ENCODE assay signal across 15 mouse cellular contexts in genomic region chr9:29036466-29036865, GRCm38 (mm10).
DNase-seq lines count a peak whose midpoint lies in the region; ATAC-seq and TF ChIP-seq lines count a peak whose summit lies in the region.
"Had no signal": no experiment of that assay in that cellular context is flagged by ENCODE, and none has a peak within 500 bp of the region (broad histone marks: within the 10 kb centered on the region; RNA-seq: fewer than 3 reads in every experiment).

No protein-coding gene starts in this region.

- no peaks in the 10 kb centered on the region for H3K9me3 ChIP-seq in hindbrain, embryonic 15.5 days
- no peaks in the 10 kb centered on the region for H3K9me3 ChIP-seq in hindbrain, embryonic 10.5 days
- H3K9me3 ChIP-seq in midbrain, embryonic 11.5 days (ENCODE audit: control insufficient read depth, low read length): no peaks in the 10 kb centered on the region
- no peaks in the 10 kb centered on the region for H3K9me3 ChIP-seq in midbrain, postnatal 0 days (ENCODE audit: low read length)
- H3K9me3 ChIP-seq: heart, embryonic 12.5 days had no signal

- WGBS in hindbrain, embryonic 15.5 days: 40% methylated on average over 3 of the region's 3 CpGs
- 54% methylated on average over 3 of the region's 3 CpGs for WGBS in hindbrain, embryonic 10.5 days
- 46% methylated on average over 3 of the region's 3 CpGs for WGBS in midbrain, embryonic 11.5 days
- WGBS in midbrain, postnatal 0 days: 46% methylated on average over 3 of the region's 3 CpGs

- peaks cover 3% of the 10 kb centered on the region; the same call in 1 of the 2 replicates for H3K4me1 ChIP-seq in hindbrain, embryonic 15.5 days (replicated peaks)
- peaks cover 9% of the 10 kb centered on the region for H3K4me1 ChIP-seq in hindbrain, embryonic 10.5 days (replicated peaks)
- H3K4me1 ChIP-seq in midbrain, embryonic 11.5 days (ENCODE audit: control insufficient read depth, insufficient read depth, low read length): no peaks in the 10 kb centered on the region; the same call in 1 of the 2 replicates
- H3K4me1 ChIP-seq in midbrain, postnatal 0 days (ENCODE audit: insufficient read depth, low read length): peaks cover 5% of the 10 kb centered on the region; the same call in 1 of the 2 replicates

- TF ChIP-seq CTCF in midbrain, postnatal 0 days (IDR thresholded peaks at IDR 0.05): no peak; the same call in 1 of the 2 replicates

- no peak overlapping the region for H3K4me2 ChIP-seq in hindbrain, embryonic 15.5 days
- H3K4me2 ChIP-seq in midbrain, embryonic 11.5 days: no peak overlapping the region
- no peak overlapping the region for H3K4me2 ChIP-seq in midbrain, postnatal 0 days (ENCODE audit: low read depth, low read length, poor library complexity, severe bottlenecking)
- H3K4me2 ChIP-seq: heart, embryonic 12.5 days had no signal

- no peak overlapping the region for H3K9ac ChIP-seq in hindbrain, embryonic 15.5 days
- no peak overlapping the region for H3K9ac ChIP-seq in midbrain, embryonic 11.5 days (ENCODE audit: low read length)
- H3K9ac ChIP-seq in midbrain, postnatal 0 days (replicated peaks; ENCODE audit: low read length, poor library complexity, severe bottlenecking): no peak overlapping the region
- H3K9ac ChIP-seq: heart, embryonic 12.5 days; liver, postnatal 0 days had no signal

- DNase-seq in hindbrain, embryonic 10.5 days (ENCODE audit: low spot score): no peak
- DNase-seq in midbrain, embryonic 11.5 days (ENCODE audit: low spot score, missing footprints): peak; percentile 84
- no peak for DNase-seq in midbrain, postnatal 0 days (ENCODE audit: low spot score)
- peak; percentile 19 for DNase-seq in embryo, embryonic 9.5 days (ENCODE audit: extremely low spot score)
- no peak for DNase-seq in thymus, postnatal 0 days (ENCODE audit: low spot score)
- DNase-seq in ovary, postnatal 10 days (ENCODE audit: low spot score): no peak
- DNase-seq: adrenal gland, postnatal 36 days; B cell, adult 2 months; cerebellum, adult 9-10 months; kidney, adult 2 months; liver, postnatal 0 days; thymus, postnatal 4 days had no signal

- no peak overlapping the region for H3K4me3 ChIP-seq in hindbrain, embryonic 15.5 days
- no peak overlapping the region for H3K4me3 ChIP-seq in hindbrain, embryonic 10.5 days
- H3K4me3 ChIP-seq in midbrain, embryonic 11.5 days (ENCODE audit: low read depth, low read length): no peak overlapping the region
- no peak overlapping the region for H3K4me3 ChIP-seq in midbrain, postnatal 0 days (ENCODE audit: low read depth, low read length)
- H3K4me3 ChIP-seq: heart, embryonic 12.5 days had no signal

- H3K27me3 ChIP-seq in hindbrain, embryonic 15.5 days: no peaks in the 10 kb centered on the region
- no peaks in the 10 kb centered on the region; the same call in 1 of the 2 replicates for H3K27me3 ChIP-seq in hindbrain, embryonic 10.5 days (ENCODE audit: insufficient read depth, poor library complexity, severe bottlenecking)
- no peaks in the 10 kb centered on the region for H3K27me3 ChIP-seq in midbrain, embryonic 11.5 days (ENCODE audit: control insufficient read depth, insufficient read depth, low read length)
- H3K27me3 ChIP-seq in midbrain, postnatal 0 days (ENCODE audit: insufficient read depth, low read length): no peaks in the 10 kb centered on the region
- H3K27me3 ChIP-seq: heart, embryonic 12.5 days had no signal

- no peaks in the 10 kb centered on the region for H3K36me3 ChIP-seq in hindbrain, embryonic 15.5 days
- no peaks in the 10 kb centered on the region for H3K36me3 ChIP-seq in hindbrain, embryonic 10.5 days
- H3K36me3 ChIP-seq in midbrain, embryonic 11.5 days (ENCODE audit: control insufficient read depth, insufficient read depth, low read length): no peaks in the 10 kb centered on the region
- H3K36me3 ChIP-seq in midbrain, postnatal 0 days (ENCODE audit: insufficient read depth, low read length): no peaks in the 10 kb centered on the region
- H3K36me3 ChIP-seq: heart, embryonic 12.5 days had no signal

- H3K27ac ChIP-seq in hindbrain, embryonic 15.5 days (replicated peaks): no peak overlapping the region
- no peak overlapping the region for H3K27ac ChIP-seq in hindbrain, embryonic 10.5 days
- no peak overlapping the region for H3K27ac ChIP-seq in midbrain, embryonic 11.5 days (ENCODE audit: low read depth, low read length)
- H3K27ac ChIP-seq in midbrain, postnatal 0 days (ENCODE audit: low read depth, low read length): no peak overlapping the region
- H3K27ac ChIP-seq: macrophage had no signal

- 0 out of 2 replicates have a peak, but pooled peaks have one; percentile 19 for ATAC-seq in hindbrain, embryonic 15.5 days (ENCODE audit: low FRiP score, low read depth)
- ATAC-seq in midbrain, embryonic 11.5 days (ENCODE audit: low FRiP score): no peak
- ATAC-seq in midbrain, postnatal 0 days (ENCODE audit: low FRiP score): no peak
- ATAC-seq: liver, postnatal 0 days had no signal

Comparison
In these comparisons a context has a peak if more than half of its experiments do, and no peak if none do; other contexts are left out.
1. DNase-seq: peak in midbrain, embryonic 11.5 days (single experiment) and embryo, embryonic 9.5 days (single experiment); none in hindbrain, embryonic 10.5 days (single experiment), midbrain, postnatal 0 days (single experiment), thymus, postnatal 0 days (single experiment) and ovary, postnatal 10 days (single experiment).